Mouse (Mus musculus) left cerebral cortex, postnatal 10 days (tissue): ENCODE measurements around the gene Tpra1. TPM values are rescaled to one million over a fixed set of nuclear protein-coding genes. Genes with fewer than 3 reads are reported as not detected.
A peak's percentile ranks its signal among the peaks of the same experiment; 100 is the strongest.

Experiments
- DNase-seq, 2 experiments: peaks; one replicate each; pipeline ENCODE4 v3.0.0; 2021 to 2022; ENCODE audit warnings: low spot score in 2 of 2, mixed read lengths in 1 of 2; ENCODE audit errors: extremely low spot score in 1 of 2
- intact Hi-C: fragments of 180-260 bp; cut with DNase I; formaldehyde crosslinking; loops from one replicate; pipeline ENCODE4 v1.15.1; 2025
- total RNA-seq, 2 experiments: library from RNA; stranded (reverse); gene quantifications; 2 replicates each; pipeline ENCODE4 v1.2.3; 2021

Tpra1 gene
- total RNA-seq, 2 experiments from 2014 or later: 34.2 to 34.9 TPM

- intact Hi-C loops: loop anchor here (5.0 to 10.0 kb wide), 3 partner anchors 39 to 527 kb away; no protein-coding TSS in a partner anchor
- DNase-seq: no peak
Measured at GRCm38 (mm10) chr6:88937971-88938663, 36.1 kb downstream of the Tpra1 start.

GRCm38 (mm10) chr6:88938664-88939055 is 36.6 kb downstream of the Tpra1 start:
- intact Hi-C loops: loop anchor here (5.0 to 10.0 kb wide), 3 partner anchors 39 to 526 kb away; no protein-coding TSS in a partner anchor
- no peak for DNase-seq

- intact Hi-C loops: loop anchor here (5.0 to 10.0 kb wide), 3 partner anchors 38 to 525 kb away; no protein-coding TSS in a partner anchor
- DNase-seq: no peak
Measured at GRCm38 (mm10) chr6:88939281-88940089, 37.4 kb downstream of the Tpra1 start.

GRCm38 (mm10) chr6:88940090-88940916 is 38.3 kb downstream of the Tpra1 start:
- intact Hi-C loops: no loop called here
- DNase-seq: no peak

GRCm38 (mm10) chr6:88941628-88942027 is 39.6 kb downstream of the Tpra1 start:
- intact Hi-C loops: no loop called here
- DNase-seq: no peak

- intact Hi-C loops: no loop called here
- peak; percentile 80 to 83 for DNase-seq
Measured at GRCm38 (mm10) chr6:88942595-88942994, 40.5 kb downstream of the Tpra1 start.

- DNase-seq: no peak
- intact Hi-C loops: no loop called here
Measured at GRCm38 (mm10) chr6:88943666-88944065, 41.6 kb downstream of the Tpra1 start.

- DNase-seq: no peak
- intact Hi-C loops: no loop called here
Measured at GRCm38 (mm10) chr6:88946442-88946841, 44.4 kb downstream of the Tpra1 start.

- intact Hi-C loops: no loop called here
- no peak for DNase-seq
Measured at GRCm38 (mm10) chr6:88947771-88948170, 45.7 kb downstream of the Tpra1 start.

GRCm38 (mm10) chr6:88956725-88957124 is 54.7 kb downstream of the Tpra1 start:
- DNase-seq: no peak
- intact Hi-C loops: no loop called here

- intact Hi-C loops: no loop called here
- no peak for DNase-seq
Measured at GRCm38 (mm10) chr6:88957313-88957712, 55.3 kb downstream of the Tpra1 start.

GRCm38 (mm10) chr6:88957801-88958211 is 55.8 kb downstream of the Tpra1 start:
- peak in 1 of 2 experiments; percentile 15 for DNase-seq
- intact Hi-C loops: no loop called here

- intact Hi-C loops: no loop called here
Measured at GRCm38 (mm10) chr6:88958305-88958704, 56.3 kb downstream of the Tpra1 start.

GRCm38 (mm10) chr6:88959834-88960233 is 57.8 kb downstream of the Tpra1 start:
- DNase-seq: peak; percentile 69 to 88
- intact Hi-C loops: no loop called here

More at GRCm38 (mm10) chr6:88958305-88958704, 56.3 kb downstream of the Tpra1 start:
- peak in 1 of 2 experiments; percentile 21 for DNase-seq

GRCm38 (mm10) chr6:88960941-88961340 is 58.9 kb downstream of the Tpra1 start:
- intact Hi-C loops: no loop called here
- DNase-seq: peak in 1 of 2 experiments; percentile 12
